Mouse (Mus musculus) kidney, embryonic 16.5 days (tissue): ENCODE results near the gene Zfp882. TPM values are rescaled to one million over a fixed set of nuclear protein-coding genes. Genes with fewer than 3 reads are reported as not detected.
"Not testable (repeated sequence)": the region's sequence is repeated elsewhere in the genome, so short reads cannot be mapped to it uniquely, and the experiment has no call there.

ENCODE experiments used
- ATAC-seq: fragments of 200-750 bp; cut with Nextera tagmentation; 2 replicates; pipeline ENCODE4 v1.8.0; 2017; ENCODE audit warnings: moderate TSS enrichment; ENCODE audit not compliant: low FRiP score, low TSS enrichment
- H3K27ac ChIP-seq: fragments of 300-500 bp; sonication (generic); 2 replicates; pipeline ENCODE4 v1.5.1; 2014; ENCODE audit warnings: low read length
- H3K27me3 ChIP-seq: fragments of 300-500 bp; sonication (generic); 2 replicates; pipeline ENCODE4 v1.6.1; 2014; ENCODE audit warnings: low read length, control low read depth, mixed read lengths; ENCODE audit not compliant: insufficient read depth
- H3K36me3 ChIP-seq: fragments of 300-500 bp; sonication (generic); 2 replicates; pipeline ENCODE4 v1.6.1; 2014; ENCODE audit warnings: low read length, control low read depth, mixed read lengths; ENCODE audit not compliant: insufficient read depth
- H3K4me1 ChIP-seq: fragments of 300-500 bp; sonication (generic); 2 replicates; pipeline ENCODE4 v1.6.1; 2014; ENCODE audit warnings: low read length, control low read depth, mixed read lengths; ENCODE audit not compliant: insufficient read depth
- H3K4me2 ChIP-seq: fragments of 300-500 bp; sonication (generic); replicated peaks from 2 replicates; pipeline ENCODE4 v1.6.1; 2014; ENCODE audit warnings: low read depth, low read length
- H3K4me3 ChIP-seq: fragments of 300-500 bp; sonication (generic); 2 replicates; pipeline ENCODE4 v1.5.1; 2014; ENCODE audit warnings: mild to moderate bottlenecking, low read length
- H3K9ac ChIP-seq: fragments of 300-500 bp; sonication (generic); replicated peaks from 2 replicates; pipeline ENCODE4 v1.6.1; 2014; ENCODE audit warnings: low read length
- H3K9me3 ChIP-seq: fragments of 300-500 bp; sonication (generic); 2 replicates; pipeline ENCODE4 v1.6.1; 2016; ENCODE audit warnings: low read length, control low read depth
- WGBS: fragments of 180-500 bp; shearing (Covaris S2); extraction: QIAGEN DNeasy Blood & Tissue Kit; methylation state at CpG from one replicate; pipeline ENCODE4 v1.1.7; 2014; 5-methylcytosine and 5-hydroxymethylcytosine counted together
- polyA plus RNA-seq: library from polyadenylated mRNA; unstranded; fragments of >200 nt; fragmentation: Nextera tagmentation; extraction: Ambion mirVana; gene quantifications from 2 replicates; pipeline ENCODE4 v1.2.1, GENCODE M21; 2015

The Zfp882 gene
- polyA plus RNA-seq, 1 experiment from 2014 or later: 6.6 TPM

- H3K27ac ChIP-seq: peak overlapping the region; percentile 99
- H3K9me3 ChIP-seq: no peaks in the 10 kb centered on the region
- H3K4me2 ChIP-seq: peak overlapping the region; percentile 72
- no peaks in the 10 kb centered on the region for H3K27me3 ChIP-seq
- under 1% methylated on average over 57 of the region's 57 CpGs for WGBS
- peak; percentile 100 for ATAC-seq
- H3K9ac ChIP-seq: peak overlapping the region; percentile 96
- peak overlapping the region; percentile 82 for H3K4me3 ChIP-seq
- H3K36me3 ChIP-seq: peaks cover 12% of the 10 kb centered on the region; the same call in 1 of the 2 replicates
- 0 out of 2 replicates have a peak, but pooled peaks cover 8% of the 10 kb centered on the region for H3K4me1 ChIP-seq
These were observed 14.4 kb downstream of the Zfp882 start for GRCm38 (mm10) chr8:71922567-71923401.

GRCm38 (mm10) chr8:71925791-71926190 is 17.4 kb downstream of the Zfp882 start:
- Histone ChIP-seq H3K27ac (no peak overlapping the region), H3K36me3 (peaks cover 27% of the 10 kb centered on the region), H3K4me3 (no peak overlapping the region), H3K4me1 (0 out of 2 replicates have a peak, but pooled peaks cover 8% of the 10 kb centered on the region), H3K9ac (no peak overlapping the region), H3K27me3 (no peaks in the 10 kb centered on the region), H3K4me2 (no peak overlapping the region), H3K9me3 (no peaks in the 10 kb centered on the region)
- no peak for ATAC-seq
- WGBS: 97% methylated on average over 5 of the region's 5 CpGs

- no peak overlapping the region for H3K4me3 ChIP-seq
- H3K9ac ChIP-seq: no peak overlapping the region
- no peak for ATAC-seq
- no peak overlapping the region for H3K27ac ChIP-seq
- H3K4me2 ChIP-seq: no peak overlapping the region
- H3K9me3 ChIP-seq: 0 out of 2 replicates have a peak, but pooled peaks cover 2% of the 10 kb centered on the region
- H3K4me1 ChIP-seq: 0 out of 2 replicates have a peak, but pooled peaks cover 8% of the 10 kb centered on the region
- H3K36me3 ChIP-seq: peaks cover 35% of the 10 kb centered on the region
- H3K27me3 ChIP-seq: no peaks in the 10 kb centered on the region
- 94% methylated on average over 3 of the region's 3 CpGs for WGBS
These were observed 18.1 kb downstream of the Zfp882 start for GRCm38 (mm10) chr8:71926551-71926950.

- Histone ChIP-seq H3K4me2 (no peak overlapping the region), H3K9ac (no peak overlapping the region), H3K27ac (no peak overlapping the region), H3K9me3 (0 out of 2 replicates have a peak, but pooled peaks cover 3% of the 10 kb centered on the region), H3K4me1 (0 out of 2 replicates have a peak, but pooled peaks cover 8% of the 10 kb centered on the region), H3K4me3 (no peak overlapping the region), H3K27me3 (no peaks in the 10 kb centered on the region), H3K36me3 (peaks cover 36% of the 10 kb centered on the region)
- ATAC-seq: no peak
These were observed 19.4 kb downstream of the Zfp882 start for GRCm38 (mm10) chr8:71927779-71928178.

- not testable (repeated sequence) for H3K27me3 ChIP-seq, H3K9ac ChIP-seq, H3K4me2 ChIP-seq, ATAC-seq, H3K36me3 ChIP-seq, H3K4me3 ChIP-seq, H3K4me1 ChIP-seq, H3K9me3 ChIP-seq, H3K27ac ChIP-seq
- WGBS: 92% methylated on average over 2 of the region's 2 CpGs
These were observed 29.6 kb downstream of the Zfp882 start for GRCm38 (mm10) chr8:71938037-71938436.

GRCm38 (mm10) chr8:71940293-71941208 is 32.1 kb downstream of the Zfp882 start:
- H3K4me2 ChIP-seq: no peak overlapping the region
- ATAC-seq: no peak
- no peak overlapping the region for H3K4me3 ChIP-seq
- H3K36me3 ChIP-seq: no peaks in the 10 kb centered on the region
- no peaks in the 10 kb centered on the region for H3K27me3 ChIP-seq
- H3K9ac ChIP-seq: no peak overlapping the region
- H3K9me3 ChIP-seq: 0 out of 2 replicates have a peak, but pooled peaks cover 2% of the 10 kb centered on the region
- H3K27ac ChIP-seq: no peak overlapping the region
- H3K4me1 ChIP-seq: no peaks in the 10 kb centered on the region
- WGBS: 84% methylated on average over 2 of the region's 2 CpGs

- H3K9me3 ChIP-seq: no peaks in the 10 kb centered on the region
- no peaks in the 10 kb centered on the region for H3K36me3 ChIP-seq
- no peak overlapping the region for H3K4me3 ChIP-seq
- no peak overlapping the region for H3K4me2 ChIP-seq
- H3K9ac ChIP-seq: no peak overlapping the region
- H3K27ac ChIP-seq: no peak overlapping the region
- 82% methylated on average over 1 of the region's 1 CpGs for WGBS
- no peaks in the 10 kb centered on the region; the same call in 1 of the 2 replicates for H3K27me3 ChIP-seq
- ATAC-seq: no peak
- no peaks in the 10 kb centered on the region for H3K4me1 ChIP-seq
These were observed 33.4 kb downstream of the Zfp882 start for GRCm38 (mm10) chr8:71941776-71942175.

GRCm38 (mm10) chr8:71948624-71949023 is 40.2 kb downstream of the Zfp882 start:
- H3K27ac ChIP-seq: no peak overlapping the region
- H3K27me3 ChIP-seq: no peaks in the 10 kb centered on the region; the same call in 1 of the 2 replicates
- no peak overlapping the region for H3K9ac ChIP-seq
- H3K9me3 ChIP-seq: no peaks in the 10 kb centered on the region
- H3K36me3 ChIP-seq: 0 out of 2 replicates have a peak, but pooled peaks cover 6% of the 10 kb centered on the region
- ATAC-seq: no peak
- 90% methylated on average over 5 of the region's 5 CpGs for WGBS
- H3K4me2 ChIP-seq: no peak overlapping the region
- H3K4me1 ChIP-seq: peaks cover 16% of the 10 kb centered on the region
- no peak overlapping the region for H3K4me3 ChIP-seq

- peak within 1 kb of the TSS; percentile 59 for H3K4me2 ChIP-seq
- no peaks in the 10 kb centered on the region; the same call in 1 of the 2 replicates for H3K27me3 ChIP-seq
- H3K9ac ChIP-seq: peak within 1 kb of the TSS; percentile 90
- H3K27ac ChIP-seq: peak within 1 kb of the TSS; percentile 85
- WGBS: 3% methylated on average over 34 of the region's 34 CpGs
- H3K4me1 ChIP-seq: peaks cover 16% of the 10 kb centered on the region
- ATAC-seq: peak; percentile 100
- peak within 1 kb of the TSS; percentile 68 for H3K4me3 ChIP-seq
- peaks cover 12% of the 10 kb centered on the region for H3K9me3 ChIP-seq
- peaks cover 18% of the 10 kb centered on the region for H3K36me3 ChIP-seq
These were observed 42.2 kb downstream of the Zfp882 start, which contains the start of gene Zfp961 for GRCm38 (mm10) chr8:71950482-71951221. Zfp961 (plus strand) TSS chr8:71951038.
